Mouse (Mus musculus) frontal cortex, postnatal 36 days (tissue): ENCODE measurements around the gene Nrip2.
"Not testable (repeated sequence)": the region's sequence is repeated elsewhere in the genome, so short reads cannot be mapped to it uniquely, and the experiment has no call there.

Experiments
- DNase-seq, 2 experiments: peaks; one replicate each; pipeline ENCODE4 v3.0.0; 2022; ENCODE audit warnings: low spot score in 2 of 2

Gene Nrip2

DNA sequence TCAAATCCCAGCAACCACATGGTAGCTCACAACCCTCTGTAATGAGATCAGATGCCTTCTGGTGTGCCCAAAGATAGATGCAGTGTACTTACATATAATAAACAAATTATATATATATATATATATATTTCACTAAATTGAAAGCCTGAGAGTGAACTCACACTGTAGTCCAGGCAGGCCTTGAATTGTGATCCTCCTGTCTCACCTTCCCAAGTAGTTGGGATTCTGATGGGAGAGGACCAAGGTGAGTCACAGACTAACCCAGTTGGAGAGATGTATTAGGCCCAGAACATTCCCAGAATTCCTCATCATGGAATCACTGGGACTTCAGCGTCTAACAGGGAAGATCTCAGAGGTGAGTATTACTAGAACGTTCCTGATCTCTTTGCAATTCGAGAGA, at the start of gene Nrip2:
TSS of gene Nrip2 (plus strand) at position 301 of the 400 bp plus-strand sequence.
- DNase-seq: no peak

DNA sequence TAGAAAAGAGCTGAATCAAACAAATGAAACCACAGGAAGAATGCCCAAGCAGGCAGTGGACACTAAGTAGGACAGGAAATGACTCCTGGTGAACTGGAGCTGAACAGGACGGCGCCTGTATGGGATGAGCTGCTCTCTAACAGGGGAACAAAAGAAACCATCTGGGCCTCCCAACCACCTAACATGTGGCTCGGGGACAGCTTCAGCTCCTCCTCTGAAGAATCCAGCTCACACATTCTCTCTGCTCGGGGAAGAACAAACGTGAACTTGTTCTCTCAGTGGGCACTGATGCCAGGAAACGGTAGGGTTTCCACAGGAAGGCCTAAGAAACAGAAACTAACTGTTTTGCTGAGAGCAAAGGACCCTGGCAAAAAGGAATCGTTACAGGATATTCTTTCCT, 49.4 kb upstream of the Nrip2 start:
- no peak for DNase-seq

DNA sequence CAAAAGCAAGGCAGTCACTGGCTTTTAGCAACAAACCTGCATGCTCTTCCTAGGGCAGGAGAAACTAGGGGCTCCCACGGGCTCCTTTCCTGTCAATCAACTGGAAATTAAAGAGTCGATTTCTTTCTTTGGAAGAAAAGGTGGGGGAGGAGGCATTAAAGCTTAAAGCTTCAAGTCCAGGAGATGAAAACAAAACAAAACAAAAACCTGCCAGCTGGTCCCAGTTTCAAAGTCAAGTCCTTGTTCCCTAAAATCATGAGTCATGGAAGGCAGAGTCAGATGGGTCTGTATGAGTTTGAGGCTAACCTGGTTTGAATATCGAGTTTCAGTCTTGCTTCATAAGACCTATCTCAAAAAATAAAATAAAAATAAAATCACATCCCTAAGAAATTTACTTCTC, 45.0 kb upstream of the Nrip2 start:
- no peak for DNase-seq

DNA sequence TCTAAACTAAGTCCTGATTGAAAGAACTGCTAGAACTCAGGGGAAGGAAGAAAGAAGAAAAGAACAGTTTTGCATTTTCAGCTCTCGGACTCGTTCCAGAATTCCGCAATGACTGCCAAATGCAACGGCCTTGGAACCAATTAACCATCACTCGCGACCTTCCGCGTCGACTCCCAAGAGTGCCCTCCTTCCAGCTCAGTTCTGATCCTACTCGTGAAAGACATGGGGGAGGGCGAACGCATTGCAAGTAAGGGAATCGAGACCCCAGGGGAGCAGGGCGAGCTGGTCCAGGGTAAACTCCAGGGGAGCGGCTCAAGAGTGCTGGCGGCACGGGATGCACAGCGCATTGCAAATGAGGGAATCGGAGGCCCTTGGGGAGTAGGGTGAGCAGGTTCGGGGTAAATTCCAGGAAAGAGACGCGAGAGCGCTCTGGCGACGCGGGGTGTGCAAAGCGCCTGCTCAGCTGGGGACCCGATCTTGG, 43.9 kb upstream of the Nrip2 start:
- DNase-seq: peak; percentile 63 to 65

DNA sequence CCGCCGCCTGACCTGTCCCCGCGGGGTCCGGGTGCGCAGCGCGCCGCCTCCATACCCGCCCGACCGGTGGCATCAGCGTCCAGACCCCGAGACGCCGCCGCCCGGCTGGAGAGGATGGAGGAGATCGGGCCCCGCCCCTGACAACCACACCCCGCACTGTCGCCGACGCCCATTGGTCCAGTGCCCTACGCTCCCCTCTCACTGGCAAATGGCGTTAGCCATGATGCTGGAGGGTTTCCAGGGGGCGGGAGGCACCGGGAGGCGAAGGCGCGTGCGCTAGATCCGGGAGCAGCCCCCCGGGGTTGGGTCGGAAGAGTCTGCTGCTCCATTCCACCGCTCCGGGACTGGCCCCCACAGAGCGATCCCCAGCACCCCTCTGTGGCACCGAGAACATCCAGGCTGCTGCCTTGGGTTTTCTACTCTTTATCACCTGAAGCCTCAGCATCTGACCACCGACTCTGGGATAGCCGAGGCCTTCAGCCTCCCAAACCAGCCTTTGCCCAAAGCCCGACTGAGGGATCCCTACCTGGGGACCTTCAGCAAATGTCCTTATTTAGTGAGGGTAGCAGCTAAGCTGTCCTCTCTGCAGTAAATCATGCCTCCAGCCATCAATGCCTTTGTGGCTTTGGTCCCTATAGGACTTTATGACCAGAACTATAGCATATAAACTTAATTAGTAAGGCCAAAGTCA, 43.2 kb upstream of the Nrip2 start, which contains the start of gene Tulp3:
TSS of gene Tulp3 (minus strand) at position 126 of the 691 bp plus-strand sequence.
- peak; percentile 96 to 97 for DNase-seq

DNA sequence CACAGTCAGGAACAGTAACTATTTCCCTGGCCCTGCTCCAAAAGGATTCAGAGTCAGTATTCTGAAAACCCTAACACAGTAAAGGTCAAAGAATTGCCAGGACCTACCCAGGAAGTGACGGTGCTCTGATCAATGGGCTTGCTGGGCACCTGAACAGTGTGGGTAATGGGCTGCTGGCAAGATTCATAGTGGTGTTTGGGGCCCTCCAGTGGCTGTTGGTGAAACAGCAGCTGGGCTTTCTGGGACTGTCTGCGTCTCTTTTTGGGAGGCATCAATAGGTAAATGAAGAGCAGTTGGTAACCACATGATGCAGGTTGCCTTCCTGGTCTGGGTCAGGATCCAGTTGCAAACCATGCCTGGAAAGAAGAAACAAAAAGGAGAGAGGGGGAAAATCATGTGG, 40.1 kb upstream of the Nrip2 start:
- DNase-seq: peak; percentile 77 to 80

DNA sequence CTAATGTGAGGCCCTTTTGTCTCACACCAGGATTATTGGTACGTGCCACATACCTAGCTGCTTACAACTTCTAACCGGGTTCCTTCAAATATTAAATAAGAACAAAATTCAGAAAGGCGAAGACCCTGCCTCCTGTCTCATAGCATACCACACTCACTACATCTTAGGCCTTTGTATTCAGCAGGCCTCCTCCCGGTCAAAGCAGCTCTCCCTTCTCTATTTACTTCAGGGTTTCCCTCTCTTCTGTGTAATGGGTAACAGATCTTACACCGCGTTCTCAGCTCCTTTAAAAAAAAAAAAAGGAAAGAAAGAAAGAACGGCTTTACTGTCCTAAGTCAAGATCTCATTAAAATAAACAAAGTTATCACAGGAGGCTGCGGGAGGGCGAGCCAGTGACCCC, 37.2 kb upstream of the Nrip2 start:
- DNase-seq: no peak

DNA sequence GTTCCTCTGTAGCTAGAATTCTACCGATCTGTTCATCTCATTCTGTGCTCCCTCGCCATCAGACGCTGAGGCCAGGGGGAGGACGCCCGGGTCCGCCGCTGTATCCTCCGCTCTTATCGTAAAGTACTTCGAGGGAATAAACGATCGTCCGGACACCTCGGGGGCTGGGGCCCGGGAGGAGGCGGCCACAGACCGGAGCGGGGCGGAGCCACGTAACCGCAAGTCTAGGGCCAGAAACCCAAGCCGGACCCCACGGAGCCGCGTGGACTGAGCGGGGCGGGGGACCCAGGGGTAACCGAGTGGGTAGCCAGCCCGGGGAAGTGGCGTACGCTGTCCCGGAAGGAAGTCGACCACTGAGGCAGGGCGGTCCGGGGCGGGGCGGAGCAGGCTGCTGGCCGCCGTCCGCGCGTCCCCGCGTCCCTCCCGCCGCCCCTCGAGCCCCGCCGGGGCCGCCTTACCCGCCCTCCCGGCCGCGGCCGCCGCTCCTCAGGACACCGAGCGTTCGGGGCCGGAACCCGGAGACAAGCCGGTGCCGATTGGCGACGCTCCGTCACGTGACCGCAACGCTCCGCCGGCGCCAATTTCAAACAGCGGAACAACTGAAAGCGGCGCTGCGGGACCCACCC, 36.6 kb upstream of the Nrip2 start, which contains the start of the genes Rhno1 and Foxm1:
TSS of gene Rhno1 (minus strand) at position 531 of the 626 bp plus-strand sequence.
TSS of gene Foxm1 (plus strand) at position 587 of the 626 bp plus-strand sequence.
- DNase-seq: peak; percentile 70 to 77

DNA sequence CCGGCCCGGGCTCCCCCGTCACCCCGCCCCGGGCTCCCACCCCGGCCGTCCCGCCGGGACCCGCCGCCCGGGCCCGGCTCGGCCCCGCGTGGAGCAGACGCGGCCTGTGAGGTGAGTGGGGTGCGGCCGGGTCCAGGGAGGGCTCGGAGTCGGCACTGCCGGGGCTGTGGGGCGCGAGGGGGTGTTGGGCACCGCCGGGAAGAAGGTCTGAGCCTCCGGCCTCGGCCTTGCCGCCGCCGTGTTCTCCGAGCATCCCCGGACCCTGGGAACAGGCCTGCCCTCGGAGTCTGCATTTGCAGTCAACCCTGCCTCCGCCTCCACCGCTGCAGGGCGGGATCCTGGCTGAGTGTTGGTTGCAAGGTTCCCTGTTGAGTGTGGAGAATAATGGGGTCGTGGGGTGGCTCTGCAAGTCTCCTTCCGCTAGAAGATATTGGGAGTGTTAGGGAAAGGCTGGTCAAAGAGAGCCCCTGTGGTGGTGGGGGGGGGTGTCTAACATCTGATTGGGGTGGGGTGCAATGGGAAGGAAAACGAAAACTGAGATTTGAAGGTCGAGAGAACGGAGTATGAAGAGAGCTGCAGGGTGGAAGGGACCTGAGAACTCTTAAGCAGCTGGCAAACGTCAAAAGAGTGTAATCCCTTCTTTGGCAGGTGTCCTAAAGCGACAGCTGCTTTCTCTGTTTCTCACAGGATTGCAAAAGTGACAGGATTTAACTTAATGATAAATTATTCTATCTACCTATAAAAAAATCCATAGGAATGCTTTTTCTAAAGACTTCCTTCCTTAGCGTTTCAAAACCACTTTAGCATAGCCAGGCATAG, 35.9 kb upstream of the Nrip2 start:
- DNase-seq: no peak

DNA sequence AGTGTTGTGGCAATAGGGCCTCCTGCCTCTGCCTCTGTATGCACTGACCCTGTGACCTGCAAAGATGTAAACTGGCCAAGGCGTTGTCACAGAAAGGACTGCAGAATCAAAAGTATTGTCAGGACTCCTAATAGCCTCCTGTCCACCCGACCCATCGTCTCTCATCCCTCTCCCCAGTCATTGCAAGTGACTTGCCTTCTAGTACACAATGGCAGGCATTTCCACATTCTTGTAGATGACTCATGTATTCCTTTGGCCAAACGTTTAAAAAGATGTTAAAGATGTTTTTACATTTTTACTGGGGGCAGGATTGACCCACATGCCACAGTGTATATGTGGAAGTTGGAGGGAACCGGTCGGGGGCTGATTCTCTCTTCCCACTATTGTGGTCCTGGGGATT, 34.4 kb upstream of the Nrip2 start:
- DNase-seq: no peak

DNA sequence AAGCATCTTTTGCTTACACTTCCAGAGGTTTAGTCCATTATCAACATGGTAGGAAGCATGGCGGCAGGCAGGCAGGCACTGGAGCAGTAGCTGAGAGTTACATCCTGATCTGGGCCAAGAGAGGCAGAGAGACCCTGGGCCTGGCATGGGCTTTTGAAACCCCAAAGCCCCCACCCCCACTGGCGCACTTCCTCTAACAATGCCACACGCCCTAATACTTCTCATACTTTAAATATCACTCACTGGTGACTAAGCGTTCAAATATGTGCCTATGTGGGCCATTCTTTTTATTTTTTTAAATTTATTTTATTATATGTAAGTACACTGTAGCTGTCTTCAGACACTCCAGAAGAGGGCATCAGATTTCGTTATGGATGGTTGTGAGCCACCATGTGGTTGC, 32.6 kb upstream of the Nrip2 start:
- DNase-seq: no peak

DNA sequence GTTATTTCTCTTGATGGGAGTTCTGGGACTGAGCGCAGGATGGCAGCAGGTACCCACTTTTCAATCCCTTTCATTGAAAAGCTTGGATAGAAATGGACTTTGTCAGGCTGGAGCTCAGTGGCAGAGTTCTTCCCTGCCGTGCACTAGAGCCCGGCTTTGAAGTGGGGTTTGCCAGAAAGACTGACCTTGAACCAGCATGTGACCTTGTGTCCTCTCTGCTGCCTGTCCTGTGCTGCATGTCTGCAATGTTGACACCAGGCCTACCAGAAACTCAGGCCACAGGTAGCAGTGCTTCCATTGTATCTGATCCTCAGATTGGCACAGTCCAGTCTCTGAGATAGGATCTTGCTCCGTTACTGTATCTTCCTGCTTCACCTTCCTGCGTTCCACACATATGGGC, 29.1 kb upstream of the Nrip2 start:
- no peak for DNase-seq

DNA sequence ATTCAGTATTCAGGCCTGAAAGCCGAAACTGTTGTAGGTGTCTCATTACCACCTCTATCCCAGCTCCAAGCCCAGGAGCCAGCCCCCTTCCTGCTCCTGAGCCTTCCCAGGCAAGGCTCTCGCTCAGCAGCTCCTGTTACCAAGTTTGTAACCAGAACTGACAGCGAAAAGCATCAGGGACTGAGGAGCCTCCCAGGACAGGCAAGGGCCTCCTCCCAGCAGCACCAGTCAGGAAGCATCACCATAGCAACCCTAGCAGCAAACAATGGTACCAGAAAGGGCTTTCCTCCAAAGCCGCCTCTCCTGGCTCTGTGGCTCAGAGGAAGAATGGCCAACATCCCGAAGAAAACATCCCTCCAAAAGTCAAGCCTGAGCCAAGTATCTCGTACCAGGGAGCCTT, 23.9 kb upstream of the Nrip2 start, which contains the start of the genes Tex52 and Gm44596:
TSS of gene Tex52 (plus strand) at position 265 of the 400 bp plus-strand sequence.
TSS of gene Gm44596 (plus strand) at position 312 of the 400 bp plus-strand sequence.
- peak in 1 of 2 experiments; percentile 34 for DNase-seq

DNA sequence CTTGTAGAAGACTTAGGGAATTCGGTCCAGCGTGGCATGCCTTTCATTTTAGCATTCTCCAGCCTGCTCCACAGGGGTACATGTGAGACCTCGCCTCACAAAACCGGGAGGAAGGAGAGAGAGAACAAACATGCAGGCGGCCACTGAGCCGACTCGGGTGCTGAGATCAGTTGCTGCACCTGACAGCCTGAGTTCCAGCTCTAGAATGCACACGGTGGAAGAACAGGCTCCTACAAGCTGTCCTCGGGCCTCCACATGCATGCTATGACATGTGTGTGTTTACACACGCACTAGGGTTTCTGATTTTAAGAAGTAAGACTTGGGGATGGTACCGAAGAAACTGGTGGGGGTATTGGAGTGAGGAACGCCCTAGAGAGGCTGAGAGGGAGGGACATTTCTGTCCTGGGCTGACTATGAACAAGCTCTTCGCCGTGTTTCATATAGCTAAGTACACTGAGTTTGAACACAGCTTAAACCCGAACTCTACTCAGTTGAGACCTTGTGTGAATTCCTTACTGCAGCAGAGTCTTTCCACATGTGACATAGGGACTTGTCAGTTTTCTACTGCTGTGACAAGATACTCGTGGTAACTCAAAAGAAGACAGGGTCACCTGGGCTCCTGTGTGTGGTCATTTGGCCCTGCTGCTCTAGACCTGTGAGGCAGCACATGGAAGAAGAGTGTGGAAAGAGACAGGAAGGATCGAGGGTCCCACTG, 22.6 kb upstream of the Nrip2 start:
- no peak for DNase-seq

DNA sequence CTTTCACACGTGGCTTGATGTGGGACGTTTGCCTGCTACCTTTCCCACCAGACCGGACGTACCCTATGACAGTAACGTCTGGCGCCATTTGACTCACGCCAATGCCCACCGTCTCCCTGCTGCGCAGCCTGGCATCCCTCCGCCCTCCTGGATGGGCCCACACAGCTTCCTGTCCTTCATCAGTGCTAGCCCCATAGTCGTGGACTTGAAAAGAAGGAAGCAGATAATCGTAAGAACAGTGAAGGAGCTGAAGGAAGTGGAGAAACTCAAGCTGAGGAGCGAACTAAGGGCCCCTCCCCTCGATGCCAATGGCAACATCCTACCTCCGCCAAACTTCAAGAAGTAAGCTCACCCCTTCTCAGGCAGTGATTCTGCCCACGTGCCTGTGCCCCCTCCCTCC, 19.5 kb upstream of the Nrip2 start:
- DNase-seq: no peak

DNA sequence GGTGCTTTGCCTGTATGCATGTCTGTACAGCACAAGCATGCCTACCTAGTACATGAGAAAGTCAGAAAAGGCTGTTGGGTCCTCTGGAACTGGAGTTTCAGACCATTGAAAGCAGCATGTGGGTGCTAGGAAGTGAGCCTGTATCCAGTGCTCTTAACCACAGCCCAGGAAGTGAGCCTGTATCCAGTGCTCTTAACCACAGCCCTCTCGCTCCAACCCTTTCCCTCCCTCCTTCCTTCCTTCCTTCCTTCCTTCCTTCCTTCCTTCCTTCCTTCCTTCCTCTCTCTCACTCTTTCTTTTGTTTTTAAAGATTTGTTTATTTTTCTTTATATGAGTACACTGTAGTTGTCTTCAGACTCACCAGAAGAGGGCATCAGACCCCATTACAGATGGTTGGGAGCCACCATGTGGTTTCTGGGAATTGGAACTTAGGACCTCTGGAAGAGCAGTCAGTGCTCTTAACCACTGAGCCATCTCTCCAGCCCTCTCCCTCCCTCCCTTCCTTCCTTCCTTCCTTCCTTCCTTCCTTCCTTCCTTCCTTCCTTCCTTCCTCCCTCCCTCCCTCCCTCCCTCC, 18.4 kb upstream of the Nrip2 start:
- DNase-seq: not testable (repeated sequence)

DNA sequence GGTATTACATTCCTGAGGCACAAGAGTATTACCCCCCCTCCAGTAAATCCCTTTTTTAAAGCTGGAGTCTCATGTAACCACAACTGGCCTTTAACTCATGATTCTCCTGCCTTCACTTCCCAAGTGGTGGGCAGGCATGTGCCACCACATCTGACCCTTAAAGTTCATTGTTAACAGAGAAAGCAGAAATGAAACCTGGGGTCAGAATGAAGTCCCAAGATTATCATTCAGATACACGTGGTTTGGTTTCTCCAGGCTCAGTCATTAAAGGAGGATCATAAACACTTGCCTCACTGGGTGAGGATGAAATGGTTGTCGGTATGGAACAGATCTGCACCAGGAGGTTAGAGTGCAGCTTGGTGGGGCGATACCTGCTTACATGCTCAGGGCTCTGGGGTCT, 17.8 kb upstream of the Nrip2 start:
- DNase-seq: no peak

DNA sequence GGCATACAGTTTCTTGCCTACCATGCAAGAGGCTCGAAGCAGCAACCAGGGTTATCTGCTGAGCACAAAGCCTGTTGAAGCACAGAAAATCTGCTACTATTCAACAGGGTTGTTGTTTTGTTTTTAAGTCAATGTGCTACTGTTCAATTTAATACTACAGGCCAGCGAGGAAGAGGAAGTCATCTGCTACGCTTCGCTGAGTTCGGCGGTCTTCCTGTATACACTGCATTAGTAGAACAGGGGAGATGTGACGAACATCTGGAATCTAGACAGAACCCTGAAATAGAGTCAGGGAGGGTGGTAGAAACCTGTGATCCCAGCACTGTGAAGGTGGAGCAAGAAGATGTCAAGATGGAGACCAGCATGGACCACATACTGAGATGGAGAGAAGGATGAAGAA, 15.3 kb upstream of the Nrip2 start:
- no peak for DNase-seq

DNA sequence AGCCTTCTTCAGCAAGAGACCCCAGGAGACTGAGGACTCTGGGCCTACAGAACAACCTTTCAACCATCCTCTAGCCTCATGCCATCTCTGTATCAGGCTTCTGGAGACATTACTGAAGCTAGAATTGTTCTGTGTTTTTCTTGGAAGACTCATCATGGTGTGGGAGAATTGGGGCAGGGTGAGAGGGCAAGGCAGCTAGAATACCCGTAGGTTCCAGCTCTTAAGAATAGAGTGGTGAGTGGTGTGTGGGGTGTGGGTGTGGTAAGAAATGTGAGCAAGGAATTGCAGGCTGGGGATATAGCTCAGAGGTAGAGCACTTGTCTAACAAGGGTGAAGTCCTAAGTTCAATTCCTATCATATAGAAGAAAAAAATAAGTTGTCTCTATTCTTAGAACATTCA, 14.1 kb upstream of the Nrip2 start:
- DNase-seq: no peak

DNA sequence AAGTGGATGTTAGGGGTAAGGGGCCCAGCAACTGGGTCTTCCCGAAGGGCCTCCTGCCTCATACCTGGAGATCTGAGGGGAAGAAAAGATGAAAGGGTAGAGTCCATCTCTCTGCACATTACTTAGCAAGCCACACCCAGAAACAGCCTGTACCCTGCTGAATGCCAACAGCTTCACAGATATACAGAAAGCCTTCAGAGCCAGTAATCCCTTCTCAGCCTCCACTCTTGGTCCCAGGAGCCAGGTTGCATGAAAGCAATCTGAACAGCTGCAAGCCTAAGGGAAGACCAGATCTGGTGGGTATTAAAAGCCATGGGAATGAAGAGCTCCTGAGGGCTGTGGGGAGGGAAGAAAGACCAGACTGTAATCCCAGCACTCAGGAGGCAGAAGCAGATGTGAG, 9.9 kb upstream of the Nrip2 start:
- DNase-seq: no peak

DNA sequence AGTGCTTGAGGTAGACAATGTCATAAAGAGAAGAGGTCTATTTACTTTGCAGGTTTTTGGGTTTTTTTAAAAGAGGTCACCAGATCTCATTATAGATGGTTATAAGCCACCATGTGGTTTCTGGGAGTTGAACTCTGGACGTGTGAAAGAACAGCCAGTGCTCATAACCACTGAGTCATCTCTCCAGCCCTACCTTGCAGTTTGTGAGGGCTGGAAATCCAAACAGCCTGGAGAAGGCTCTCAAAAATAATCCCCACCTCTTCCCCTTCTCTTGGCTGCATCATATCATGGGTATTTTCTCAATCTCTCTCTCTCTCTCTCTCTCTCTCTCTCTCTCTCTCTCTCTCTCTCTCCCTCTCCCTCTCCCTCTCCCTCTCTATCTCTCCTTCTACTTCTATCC, 8.4 kb upstream of the Nrip2 start:
- DNase-seq: no peak
